Mouse (Mus musculus): Measurements from ENCODE around the gene Dut. TPM values are rescaled to one million over a fixed set of nuclear protein-coding genes. Genes with fewer than 3 reads are reported as not detected.

Gene Dut
- polyA plus RNA-seq, 1 experiment from 2014 or later = 119 TPM

DNA sequence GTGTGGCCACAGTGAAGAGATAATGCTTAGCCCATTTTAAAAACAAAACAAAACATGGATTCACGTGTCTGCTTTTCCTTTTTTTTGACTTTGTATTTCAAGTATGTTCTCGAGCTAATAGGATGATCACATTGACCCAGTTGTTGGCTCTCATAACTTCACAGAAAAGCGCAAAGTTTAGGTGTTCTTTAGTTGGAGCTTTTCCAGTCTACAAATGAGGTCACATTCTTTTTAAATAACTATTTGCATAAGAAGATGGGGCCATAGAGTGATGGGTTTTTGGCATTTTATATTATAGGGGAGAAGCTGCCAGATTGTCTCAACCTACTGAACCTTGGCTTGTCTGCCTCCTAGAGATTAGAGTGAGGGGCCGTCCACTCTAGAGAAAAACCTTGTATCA, 2.3 kb downstream of the Dut start:
- peak overlapping the region; percentile 77 for H3K4me2 ChIP-seq (ENCODE audit: low read depth, low read length)
- peaks cover 4% of the 10 kb centered on the region; the same call in 1 of the 2 replicates for H3K9me3 ChIP-seq (ENCODE audit: control insufficient read depth, low read length)
- no peak for DNase-seq (ENCODE audit: low spot score)
- no peak overlapping the region for H3K27ac ChIP-seq (replicated peaks; ENCODE audit: low read depth, low read length)
- 75% methylated on average over 4 of the region's 4 CpGs for WGBS
- H3K9ac ChIP-seq (ENCODE audit: low read depth, low read length) = no peak overlapping the region
- H3K27me3 ChIP-seq (replicated peaks; ENCODE audit: control insufficient read depth, insufficient read depth, low read length) = no peaks in the 10 kb centered on the region
- no peak for ATAC-seq (ENCODE audit: low read depth)
- H3K4me3 ChIP-seq (ENCODE audit: low read depth, low read length) = no peak overlapping the region
- peaks cover 18% of the 10 kb centered on the region for H3K4me1 ChIP-seq (ENCODE audit: control insufficient read depth, insufficient read depth, low read length)
- peaks cover 50% of the 10 kb centered on the region for H3K36me3 ChIP-seq (ENCODE audit: control insufficient read depth, insufficient read depth, low read length)

DNA sequence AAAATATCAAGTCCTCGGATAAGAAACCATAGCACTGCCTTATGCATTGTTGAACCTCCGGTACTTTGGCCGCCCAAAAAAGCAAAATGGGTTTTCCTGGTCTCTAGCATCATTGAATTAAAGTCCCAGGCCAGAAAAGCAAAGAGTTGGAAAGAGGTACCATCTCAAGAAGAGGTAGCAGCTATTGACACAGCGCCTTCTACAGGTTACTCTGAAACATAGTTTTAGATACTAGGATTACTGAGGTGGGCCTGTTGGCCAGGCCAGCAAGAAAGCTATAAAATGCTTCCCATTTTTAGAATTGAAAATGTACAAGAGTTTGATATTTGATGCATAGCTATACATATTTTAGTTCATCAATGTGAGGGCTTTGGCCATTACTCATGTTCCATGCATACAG, 2.9 kb downstream of the Dut start:
- ATAC-seq (ENCODE audit: low read depth) (no peak), DNase-seq (ENCODE audit: low spot score) (no peak)
- Histone ChIP-seq H3K9me3 (ENCODE audit: control insufficient read depth, low read length) (peaks cover 9% of the 10 kb centered on the region; the same call in 1 of the 2 replicates), H3K36me3 (ENCODE audit: control insufficient read depth, insufficient read depth, low read length) (peaks cover 55% of the 10 kb centered on the region), H3K4me2 (ENCODE audit: low read depth, low read length) (no peak overlapping the region), H3K4me3 (ENCODE audit: low read depth, low read length) (no peak overlapping the region), H3K27me3 (replicated peaks; ENCODE audit: control insufficient read depth, insufficient read depth, low read length) (no peaks in the 10 kb centered on the region), H3K4me1 (ENCODE audit: control insufficient read depth, insufficient read depth, low read length) (peaks cover 18% of the 10 kb centered on the region), H3K27ac (replicated peaks; ENCODE audit: low read depth, low read length) (no peak overlapping the region), H3K9ac (ENCODE audit: low read depth, low read length) (no peak overlapping the region)
- WGBS = 89% methylated on average over 4 of the region's 4 CpGs

DNA sequence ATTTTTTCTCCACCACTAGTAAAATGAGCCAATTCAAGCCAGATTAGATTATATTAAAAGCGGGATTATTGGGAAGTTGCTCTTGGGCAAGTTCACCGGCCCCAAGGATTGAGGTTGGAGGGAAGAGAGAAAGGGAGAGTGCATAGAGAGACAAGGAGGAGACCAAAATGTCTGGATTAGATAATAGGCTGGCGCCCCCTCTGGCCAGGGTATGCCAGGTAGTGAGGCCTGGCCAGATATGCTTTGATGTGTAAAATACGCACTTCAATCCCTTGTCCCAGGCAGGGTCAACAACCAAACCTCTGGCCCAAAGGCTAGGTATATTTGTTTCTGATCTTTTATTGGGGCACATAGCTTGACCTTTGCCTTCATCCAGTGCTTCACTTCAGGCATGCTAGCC, 4.8 kb downstream of the Dut start:
- no peak overlapping the region for H3K4me2 ChIP-seq (ENCODE audit: low read depth, low read length)
- no peak overlapping the region for H3K27ac ChIP-seq (replicated peaks; ENCODE audit: low read depth, low read length)
- 91% methylated on average over 4 of the region's 4 CpGs for WGBS

GRCm38 (mm10) chr2:125252275-125252674, 5.3 kb downstream of the Dut start:
- no peak overlapping the region for H3K27ac ChIP-seq (replicated peaks; ENCODE audit: low read depth, low read length)
- H3K4me3 ChIP-seq (ENCODE audit: low read depth, low read length) = no peak overlapping the region
- ATAC-seq (ENCODE audit: low read depth) (no peak), DNase-seq (ENCODE audit: low spot score) (peak; percentile 54)
- H3K4me2 ChIP-seq (ENCODE audit: low read depth, low read length) = no peak overlapping the region
- no peaks in the 10 kb centered on the region for H3K27me3 ChIP-seq (replicated peaks; ENCODE audit: control insufficient read depth, insufficient read depth, low read length)
- peaks cover 74% of the 10 kb centered on the region for H3K36me3 ChIP-seq (ENCODE audit: control insufficient read depth, insufficient read depth, low read length)
- peaks cover 9% of the 10 kb centered on the region; the same call in 1 of the 2 replicates for H3K9me3 ChIP-seq (ENCODE audit: control insufficient read depth, low read length)
- 57% methylated on average over 2 of the region's 2 CpGs for WGBS
- H3K4me1 ChIP-seq (ENCODE audit: control insufficient read depth, insufficient read depth, low read length) = 0 out of 2 replicates have a peak, but pooled peaks cover 13% of the 10 kb centered on the region
- no peak overlapping the region for H3K9ac ChIP-seq (ENCODE audit: low read depth, low read length)

More for the DNA sequence above, 4.8 kb downstream of the Dut start:
- DNase-seq (ENCODE audit: low spot score) = no peak
- Histone ChIP-seq H3K9ac (ENCODE audit: low read depth, low read length) (no peak overlapping the region), H3K4me3 (ENCODE audit: low read depth, low read length) (no peak overlapping the region), H3K4me1 (ENCODE audit: control insufficient read depth, insufficient read depth, low read length) (0 out of 2 replicates have a peak, but pooled peaks cover 13% of the 10 kb centered on the region), H3K9me3 (ENCODE audit: control insufficient read depth, low read length) (peaks cover 9% of the 10 kb centered on the region; the same call in 1 of the 2 replicates), H3K36me3 (ENCODE audit: control insufficient read depth, insufficient read depth, low read length) (peaks cover 69% of the 10 kb centered on the region), H3K27me3 (replicated peaks; ENCODE audit: control insufficient read depth, insufficient read depth, low read length) (no peaks in the 10 kb centered on the region)
- ATAC-seq (ENCODE audit: low read depth) = no peak

DNA sequence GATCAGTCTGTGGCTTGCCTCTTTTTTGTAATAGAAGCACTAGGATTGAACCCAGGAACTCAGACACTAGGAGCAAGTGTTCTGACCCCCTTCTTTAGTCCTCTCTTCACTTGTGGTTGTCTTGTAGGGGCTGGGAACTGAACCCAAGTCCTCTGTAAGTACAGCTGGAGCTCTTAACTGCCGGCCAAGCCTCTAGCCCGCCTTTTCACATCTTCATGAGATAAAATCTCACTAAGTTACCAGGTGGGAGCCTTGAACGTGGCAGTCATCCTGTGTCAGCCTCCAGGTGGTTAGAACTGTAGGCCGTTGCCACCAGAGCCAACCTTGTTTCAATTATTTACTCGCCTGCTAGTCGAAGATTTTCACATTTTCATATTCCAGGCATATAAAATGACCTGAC, 6.7 kb downstream of the Dut start:
- ATAC-seq (ENCODE audit: low read depth) (no peak), DNase-seq (ENCODE audit: low spot score) (no peak)
- no peaks in the 10 kb centered on the region for H3K27me3 ChIP-seq (replicated peaks; ENCODE audit: control insufficient read depth, insufficient read depth, low read length)
- WGBS = 95% methylated on average over 6 of the region's 6 CpGs
- no peak overlapping the region for H3K4me2 ChIP-seq (ENCODE audit: low read depth, low read length)
- H3K36me3 ChIP-seq (ENCODE audit: control insufficient read depth, insufficient read depth, low read length) = peaks cover 85% of the 10 kb centered on the region
- 0 out of 2 replicates have a peak, but pooled peaks cover 9% of the 10 kb centered on the region for H3K4me1 ChIP-seq (ENCODE audit: control insufficient read depth, insufficient read depth, low read length)
- peaks cover 9% of the 10 kb centered on the region; the same call in 1 of the 2 replicates for H3K9me3 ChIP-seq (ENCODE audit: control insufficient read depth, low read length)
- no peak overlapping the region for H3K4me3 ChIP-seq (ENCODE audit: low read depth, low read length)
- no peak overlapping the region for H3K9ac ChIP-seq (ENCODE audit: low read depth, low read length)
- no peak overlapping the region for H3K27ac ChIP-seq (replicated peaks; ENCODE audit: low read depth, low read length)

DNA sequence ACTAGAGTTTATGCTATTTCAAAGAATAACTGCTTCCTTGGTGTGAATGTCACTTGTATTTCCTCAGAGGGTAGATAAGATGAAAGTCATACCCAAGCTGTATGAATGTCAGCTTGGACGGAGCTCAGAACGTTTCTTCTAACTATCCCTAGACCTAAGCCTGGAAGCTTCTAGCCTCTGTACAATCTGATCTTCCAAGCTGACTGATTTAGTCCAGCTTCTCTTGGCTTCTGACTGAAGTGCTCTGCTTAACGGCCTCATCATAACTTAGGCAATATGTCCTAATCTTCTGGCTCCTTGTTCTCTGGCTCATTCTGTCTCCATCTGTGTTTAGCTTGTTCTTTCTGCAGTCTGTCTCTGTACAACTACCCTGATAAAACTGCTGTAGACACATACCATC, 7.6 kb downstream of the Dut start:
- Histone ChIP-seq H3K9me3 (ENCODE audit: control insufficient read depth, low read length) (peaks cover 9% of the 10 kb centered on the region; the same call in 1 of the 2 replicates), H3K36me3 (ENCODE audit: control insufficient read depth, insufficient read depth, low read length) (peaks cover 86% of the 10 kb centered on the region), H3K9ac (ENCODE audit: low read depth, low read length) (no peak overlapping the region), H3K27ac (replicated peaks; ENCODE audit: low read depth, low read length) (no peak overlapping the region), H3K4me3 (ENCODE audit: low read depth, low read length) (no peak overlapping the region), H3K4me2 (ENCODE audit: low read depth, low read length) (no peak overlapping the region), H3K27me3 (replicated peaks; ENCODE audit: control insufficient read depth, insufficient read depth, low read length) (no peaks in the 10 kb centered on the region), H3K4me1 (ENCODE audit: control insufficient read depth, insufficient read depth, low read length) (no peaks in the 10 kb centered on the region)
- WGBS = 96% methylated on average over 3 of the region's 3 CpGs
- ATAC-seq (ENCODE audit: low read depth) = no peak
- no peak for DNase-seq (ENCODE audit: low spot score)

DNA sequence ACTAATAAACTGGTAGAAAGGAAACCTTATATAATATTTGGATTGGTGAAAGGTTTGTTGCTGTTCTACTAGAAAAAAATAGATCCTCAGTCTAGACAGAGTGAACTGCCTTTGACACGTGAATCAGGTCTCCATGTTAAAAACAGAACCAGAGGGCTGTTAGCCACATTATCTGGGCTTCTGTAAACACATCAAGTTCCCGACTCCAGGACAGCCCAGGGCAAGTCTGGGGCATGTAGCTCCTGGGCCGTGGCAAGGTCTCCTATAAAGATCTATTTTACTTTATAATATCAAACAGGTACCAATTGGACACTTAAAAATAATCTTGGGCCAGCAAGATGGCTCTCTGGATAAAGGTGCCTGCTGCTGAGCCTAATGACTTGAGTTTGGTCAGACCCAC, 8.9 kb downstream of the Dut start:
- DNase-seq (ENCODE audit: low spot score) (no peak), ATAC-seq (ENCODE audit: low read depth) (no peak)
- no peak overlapping the region for H3K4me2 ChIP-seq (ENCODE audit: low read depth, low read length)
- no peaks in the 10 kb centered on the region for H3K4me1 ChIP-seq (ENCODE audit: control insufficient read depth, insufficient read depth, low read length)
- H3K36me3 ChIP-seq (ENCODE audit: control insufficient read depth, insufficient read depth, low read length) = peaks cover 73% of the 10 kb centered on the region
- H3K27me3 ChIP-seq (replicated peaks; ENCODE audit: control insufficient read depth, insufficient read depth, low read length) = no peaks in the 10 kb centered on the region
- 71% methylated on average over 3 of the region's 3 CpGs for WGBS
- no peak overlapping the region for H3K4me3 ChIP-seq (ENCODE audit: low read depth, low read length)
- no peak overlapping the region for H3K9ac ChIP-seq (ENCODE audit: low read depth, low read length)
- H3K9me3 ChIP-seq (ENCODE audit: control insufficient read depth, low read length) = peaks cover 9% of the 10 kb centered on the region; the same call in 1 of the 2 replicates
- H3K27ac ChIP-seq (replicated peaks; ENCODE audit: low read depth, low read length) = no peak overlapping the region

GRCm38 (mm10) chr2:125259230-125260120, 12.5 kb downstream of the Dut start:
- Histone ChIP-seq H3K9me3 (ENCODE audit: control insufficient read depth, low read length) (peaks cover 3% of the 10 kb centered on the region; the same call in 1 of the 2 replicates), H3K36me3 (ENCODE audit: control insufficient read depth, insufficient read depth, low read length) (peaks cover 39% of the 10 kb centered on the region), H3K27me3 (replicated peaks; ENCODE audit: control insufficient read depth, insufficient read depth, low read length) (no peaks in the 10 kb centered on the region), H3K4me1 (ENCODE audit: control insufficient read depth, insufficient read depth, low read length) (no peaks in the 10 kb centered on the region; the same call in 1 of the 2 replicates), H3K4me3 (ENCODE audit: low read depth, low read length) (no peak overlapping the region), H3K4me2 (ENCODE audit: low read depth, low read length) (no peak overlapping the region), H3K9ac (ENCODE audit: low read depth, low read length) (no peak overlapping the region), H3K27ac (replicated peaks; ENCODE audit: low read depth, low read length) (no peak overlapping the region)
- DNase-seq (ENCODE audit: low spot score) (peak; percentile 44), ATAC-seq (ENCODE audit: low read depth) (no peak)
- 84% methylated on average over 14 of the region's 14 CpGs for WGBS
